Mouse (Mus musculus): ENCODE data around the gene Ddx46.
A peak's percentile ranks its signal among the peaks of the same experiment; 100 is the strongest.
"Not testable (repeated sequence)": the region's sequence is repeated elsewhere in the genome, so short reads cannot be mapped to it uniquely, and the experiment has no call there.

Gene Ddx46

DNA sequence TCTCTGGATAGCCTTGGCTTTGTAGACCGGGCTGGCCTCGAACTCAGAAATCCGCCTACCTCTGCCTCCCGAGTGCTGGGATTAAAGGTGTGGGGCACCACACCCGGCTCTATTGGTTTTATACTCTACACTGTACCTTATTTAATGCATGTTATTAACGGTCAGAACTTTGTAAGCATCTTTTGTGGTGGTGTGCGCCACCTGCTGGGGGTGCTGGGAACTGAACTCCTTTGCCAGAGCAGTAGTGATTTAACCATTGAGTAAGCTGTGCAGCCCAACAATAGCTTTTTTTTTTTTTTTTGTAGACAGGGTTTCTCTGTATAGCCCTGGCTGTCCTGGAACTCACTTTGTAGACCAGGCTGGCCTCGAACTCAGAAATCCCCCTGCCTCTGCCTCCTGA is 5.7 kb downstream of the Ddx46 start:
- peak; percentile 71 to 73 for DNase-seq

DNA sequence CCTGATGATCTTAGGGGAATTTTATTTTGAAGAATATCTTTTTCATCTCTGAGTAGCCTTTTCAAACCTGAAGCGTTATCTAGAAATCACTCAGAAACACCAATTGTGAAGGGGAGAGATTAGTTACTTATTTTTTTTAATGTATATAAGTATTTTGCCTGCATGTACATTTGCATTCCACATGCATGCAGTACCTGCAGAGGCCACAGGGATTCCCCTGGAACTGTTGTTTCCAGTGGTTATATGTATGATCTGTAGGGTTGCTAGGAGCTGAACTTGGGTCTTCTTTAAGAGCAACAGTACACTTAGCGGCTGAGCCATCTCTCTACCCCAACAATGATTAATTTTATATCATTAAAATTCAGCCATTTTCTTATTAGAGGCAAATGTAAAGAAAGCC is 9.7 kb downstream of the Ddx46 start:
- no peak for DNase-seq

DNA sequence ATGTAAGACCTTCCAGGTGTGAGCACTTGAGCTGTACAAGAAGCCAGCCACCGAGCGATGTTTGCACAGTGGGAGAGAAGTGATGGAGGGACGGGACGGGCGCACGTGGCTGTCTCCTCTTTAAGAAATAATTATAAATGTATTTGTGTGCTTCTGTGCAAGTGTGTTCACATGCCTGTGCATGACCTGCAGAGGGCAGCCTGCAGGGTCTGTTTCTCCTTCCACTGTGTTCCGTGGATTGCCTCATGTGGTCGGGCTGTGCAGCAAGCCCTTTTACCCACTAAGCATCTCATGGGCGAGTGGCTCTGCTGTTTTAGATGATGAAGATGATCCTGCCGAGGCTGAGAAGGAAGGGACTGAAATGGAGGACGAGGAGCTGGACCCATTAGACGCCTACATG is 15.3 kb downstream of the Ddx46 start:
- no peak for DNase-seq

DNA sequence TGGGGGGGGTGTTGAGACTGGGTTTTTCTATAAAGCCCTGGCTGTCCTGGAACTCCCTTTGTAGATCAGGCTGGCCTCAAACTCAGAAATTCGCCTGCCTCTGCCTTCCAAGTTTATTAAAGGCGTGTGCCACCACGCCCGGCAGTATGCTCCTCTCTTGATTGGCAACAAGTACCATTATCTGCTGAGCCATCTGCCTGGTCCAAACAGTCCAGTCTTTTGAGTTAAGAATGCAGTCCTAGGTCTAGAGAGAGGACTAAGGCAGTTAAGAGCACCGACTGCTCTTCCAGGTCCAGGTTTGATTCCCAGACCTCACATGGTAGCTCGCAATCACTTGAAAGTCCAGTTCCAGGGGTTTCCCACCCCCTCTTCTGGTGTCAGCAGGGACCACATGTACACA is 16.2 kb downstream of the Ddx46 start:
- DNase-seq, result no peak

DNA sequence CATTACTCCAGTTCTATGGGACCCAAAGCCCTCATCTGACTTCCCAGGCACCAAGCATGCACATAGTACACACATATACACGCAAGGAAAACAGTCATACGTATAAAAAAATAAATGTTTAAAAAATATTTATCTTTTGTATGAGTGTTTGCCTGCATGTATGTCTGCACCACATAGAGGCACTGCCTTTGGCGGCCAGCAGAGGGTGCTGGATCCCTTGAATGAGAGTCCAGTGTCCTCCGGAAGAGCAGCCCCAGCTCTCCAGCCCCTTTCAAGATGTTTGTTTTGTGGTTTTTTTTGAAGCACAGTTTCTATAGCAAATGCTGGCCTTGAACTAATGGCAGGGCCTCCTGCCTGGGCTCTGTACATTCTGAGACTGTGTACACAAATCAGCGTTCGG is 33.7 kb downstream of the Ddx46 start:
- DNase-seq, result peak in 1 of 2 experiments; percentile 39

DNA sequence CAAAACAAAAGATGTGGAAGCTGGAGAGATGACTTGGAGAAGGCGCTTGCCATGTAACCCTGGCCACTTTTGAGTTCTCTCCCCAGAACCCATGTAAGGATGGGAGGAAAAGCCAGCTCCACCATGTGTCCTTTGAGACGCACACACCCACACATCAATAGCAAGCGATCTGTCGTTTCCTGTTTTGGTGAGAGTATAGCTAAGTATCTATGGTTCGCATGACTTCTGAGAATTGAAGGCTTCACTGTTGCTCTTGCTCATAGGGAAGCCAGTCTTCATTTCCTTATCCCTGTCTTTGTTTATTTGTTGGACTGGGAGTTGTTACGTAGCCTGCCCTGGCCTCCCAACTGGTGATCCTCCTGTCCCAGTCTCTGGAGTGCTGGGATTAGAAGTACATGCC is 37.9 kb downstream of the Ddx46 start:
- no peak for DNase-seq

DNA sequence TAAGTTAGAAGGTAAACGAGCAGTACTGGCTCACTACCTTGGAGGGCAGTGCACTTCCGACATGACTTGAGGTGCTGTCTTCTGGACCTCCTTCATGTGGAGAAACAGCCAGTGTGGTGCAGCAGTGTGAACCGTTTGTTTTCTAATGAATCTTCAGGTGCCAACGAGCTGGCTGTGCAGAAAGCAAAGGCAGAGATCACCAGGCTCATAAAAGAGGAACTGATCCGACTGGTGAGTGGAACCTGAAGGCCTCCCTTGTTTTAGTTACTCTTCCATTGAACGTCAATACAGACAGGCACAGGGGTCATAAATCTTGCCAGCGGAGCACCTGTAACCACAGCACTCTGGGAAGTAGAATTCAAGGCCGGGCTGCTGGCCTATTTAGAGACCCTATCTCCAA is 42.5 kb downstream of the Ddx46 start:
- no peak for DNase-seq

DNA sequence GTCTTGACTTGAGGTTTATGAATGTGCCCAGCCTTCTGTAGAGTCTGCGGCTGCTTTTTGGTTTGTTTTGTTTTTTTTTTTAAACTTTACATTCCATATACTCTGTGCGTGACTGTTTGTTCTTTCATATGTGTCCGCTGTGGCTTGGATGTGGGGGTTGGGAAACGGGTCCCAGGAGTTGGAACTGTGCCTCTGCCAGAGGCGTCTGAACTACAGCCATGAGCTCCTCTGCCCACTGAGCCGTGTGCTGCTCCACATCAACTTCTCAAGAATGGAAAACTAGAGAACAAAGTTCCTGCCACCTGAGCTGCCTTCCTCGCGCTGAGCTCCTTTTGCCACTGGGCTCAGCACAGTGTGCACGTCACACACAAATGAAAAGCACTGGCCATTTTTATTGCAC is 47.4 kb downstream of the Ddx46 start:
- no peak for DNase-seq

DNA sequence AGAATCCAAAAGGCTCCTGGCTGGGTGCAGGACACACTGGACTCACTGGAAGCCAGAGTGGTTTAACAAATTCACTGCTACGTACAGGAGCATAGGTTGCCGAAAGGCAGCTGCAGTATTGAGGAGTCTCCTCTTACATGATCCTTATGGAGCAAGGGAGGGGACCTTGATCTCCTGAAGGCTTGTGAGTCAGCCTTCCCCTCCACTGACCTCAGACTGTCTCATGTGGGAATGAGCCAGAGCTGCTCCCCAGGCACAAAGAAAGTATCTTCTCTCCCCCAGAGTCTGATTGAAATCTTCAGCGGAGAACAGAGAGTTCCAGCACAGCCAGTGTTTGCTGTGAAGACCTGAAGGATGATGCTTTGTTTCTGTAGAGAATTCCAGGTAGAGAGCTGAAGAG is 48.8 kb downstream of the Ddx46 start:
- no peak for DNase-seq

DNA sequence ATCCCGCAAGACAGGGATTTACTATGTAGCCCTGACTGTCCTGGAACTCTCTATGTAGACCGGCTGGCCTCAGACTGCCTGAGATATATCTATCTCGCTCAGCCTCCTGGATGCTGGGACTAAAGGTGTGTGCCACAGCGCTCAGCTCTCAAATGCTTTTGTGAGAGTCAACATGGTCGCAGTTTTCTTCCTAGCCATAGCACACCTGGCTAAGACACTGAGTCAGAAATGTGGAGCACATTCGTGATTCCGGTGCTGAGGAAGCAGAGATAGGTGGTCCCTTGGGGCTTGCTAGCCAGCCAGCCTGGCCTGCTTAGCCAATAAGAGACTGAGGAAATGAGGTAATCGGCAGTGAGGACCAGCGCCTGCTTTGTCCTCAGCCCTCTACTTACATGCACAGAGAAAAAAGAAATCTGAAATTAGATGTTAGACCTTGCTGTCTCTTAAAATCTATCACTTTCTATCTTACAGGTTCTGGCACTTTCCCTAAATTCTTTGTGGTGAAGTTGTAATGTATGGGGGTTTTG is 51.3 kb downstream of the Ddx46 start:
- no peak for DNase-seq

DNA sequence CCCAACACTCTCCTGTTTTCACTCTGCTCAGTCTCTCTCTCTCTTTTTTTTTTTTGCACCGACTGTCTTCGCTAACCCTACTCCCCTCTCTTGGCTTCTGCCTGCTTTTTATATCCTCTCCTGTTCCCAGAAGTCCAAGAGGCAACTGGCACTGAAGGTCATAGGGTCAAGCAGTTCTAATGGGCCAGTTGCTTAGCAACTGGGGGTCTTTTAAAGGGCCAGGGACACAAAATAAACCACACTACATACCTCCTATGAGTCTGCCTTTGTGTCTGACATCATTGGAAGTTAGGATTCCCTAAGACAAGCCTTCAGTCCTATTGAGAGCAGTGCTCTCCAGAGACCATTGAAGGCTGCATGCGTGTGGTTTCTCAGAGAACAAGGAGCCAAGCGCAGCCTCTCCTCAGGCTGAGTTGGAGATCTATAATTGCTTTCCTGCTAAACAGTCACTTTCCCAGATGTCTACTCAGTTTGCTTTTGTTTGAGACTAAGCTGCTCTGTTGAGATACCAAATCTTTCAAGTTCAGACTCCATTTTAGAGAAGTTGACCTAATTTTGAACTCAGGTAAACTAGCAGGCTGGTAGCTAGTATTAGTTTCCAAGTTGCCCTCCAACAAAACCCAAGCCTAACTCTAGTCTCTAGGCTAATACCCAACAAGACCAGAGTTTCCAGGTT is 53.2 kb downstream of the Ddx46 start:
- DNase-seq, result no peak

DNA sequence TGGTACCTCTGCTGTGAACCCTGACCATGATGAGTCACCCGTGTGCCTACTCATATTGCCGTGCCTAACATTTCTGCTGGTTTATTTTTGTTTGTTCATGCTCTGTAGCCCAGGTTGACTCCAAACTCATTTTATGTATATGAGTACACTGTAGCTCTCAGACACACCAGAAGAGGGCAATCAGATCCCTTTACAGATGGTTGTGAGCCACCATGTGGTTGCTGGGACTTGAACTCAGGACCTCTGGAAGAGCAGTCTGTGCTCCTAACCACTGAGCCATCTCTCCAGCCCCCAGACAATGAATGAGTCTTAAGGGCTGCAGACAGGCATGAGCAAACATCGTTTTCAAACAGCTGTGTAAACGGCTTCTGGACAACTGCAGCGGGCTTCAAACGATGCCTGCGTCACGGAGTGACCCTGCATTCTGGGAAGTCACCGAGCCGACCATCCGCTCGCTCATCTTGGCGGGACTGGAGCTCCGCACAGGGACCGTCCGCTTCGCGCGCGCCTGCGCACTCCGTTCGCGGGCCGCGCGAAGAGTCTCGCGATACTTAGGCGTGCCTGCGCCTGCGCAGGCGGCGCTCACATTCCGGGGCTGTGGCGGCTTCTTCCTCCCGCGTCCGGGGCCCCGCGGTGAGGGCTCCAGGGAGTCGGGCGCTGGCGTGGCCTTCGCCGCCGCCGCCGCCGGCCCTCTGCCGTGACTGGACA is 57.9 kb downstream of the Ddx46 start, which contains the start of gene B230219D22Rik:
TSS of gene B230219D22Rik (plus strand) at position 590 of the 708 bp plus-strand sequence.
- peak; percentile 87 to 91 for DNase-seq

DNA sequence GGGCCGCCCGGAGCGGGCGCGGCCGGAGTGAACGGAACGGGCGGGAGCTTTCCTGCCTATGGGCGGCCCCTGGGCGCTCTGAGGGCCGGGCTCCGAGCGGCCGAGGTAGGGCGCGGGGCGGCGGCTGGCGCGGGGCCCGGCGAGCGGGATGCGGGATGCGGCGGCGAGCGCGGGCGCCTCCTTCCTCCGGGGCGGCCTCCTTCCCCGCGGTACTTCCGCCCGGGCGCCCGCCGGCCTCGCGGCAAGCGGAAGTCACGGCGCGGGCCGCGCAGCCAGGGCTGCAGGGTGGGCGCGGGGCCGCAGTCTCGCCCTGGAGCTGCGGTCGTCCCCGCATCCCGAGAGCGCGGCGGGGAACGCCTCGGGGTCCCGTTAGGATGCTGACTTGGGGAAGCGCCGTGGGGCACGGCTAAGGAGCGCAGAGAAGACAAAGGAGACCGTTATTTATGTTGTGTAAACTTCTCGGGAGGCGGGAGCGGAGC is 58.5 kb downstream of the Ddx46 start:
- DNase-seq, result peak in 1 of 2 experiments; percentile 31

DNA sequence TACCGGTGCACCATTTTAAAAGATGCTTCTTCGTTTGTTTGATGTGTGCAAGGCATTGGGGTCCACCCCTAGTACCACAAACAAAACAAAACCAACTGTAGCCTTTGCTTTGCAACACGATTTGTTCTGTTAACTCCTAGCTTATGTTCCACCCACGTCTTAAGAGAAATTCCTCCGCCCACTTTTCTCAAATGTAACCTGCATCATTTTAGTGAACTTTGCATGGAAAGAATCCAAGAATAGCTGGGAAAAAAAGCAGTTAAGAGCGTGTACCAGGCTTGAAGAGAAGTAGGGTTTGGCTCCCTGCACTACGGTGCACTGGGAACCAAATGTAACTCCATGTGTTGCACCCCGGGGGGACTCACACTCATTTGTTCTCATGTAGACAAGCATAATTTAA is 59.3 kb downstream of the Ddx46 start:
- no peak for DNase-seq

DNA sequence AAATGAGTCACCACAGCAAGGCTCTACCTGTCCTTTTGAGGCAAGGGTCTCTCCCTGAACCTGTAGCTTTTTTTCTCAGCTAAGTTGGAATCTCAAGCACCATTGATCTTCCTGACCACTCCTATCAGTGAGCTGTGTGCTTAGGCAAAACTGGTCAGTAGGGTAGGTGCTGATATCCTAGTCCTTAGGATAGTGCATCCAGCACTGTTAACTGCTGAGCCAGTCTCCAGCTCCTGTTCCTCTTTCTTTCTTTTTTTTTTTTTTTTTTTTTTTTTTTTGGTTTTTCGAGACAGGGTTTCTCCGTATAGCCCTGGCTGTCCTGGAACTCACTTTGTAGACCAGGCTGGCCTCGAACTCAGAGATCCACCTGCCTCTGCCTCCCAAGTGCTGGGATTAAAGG is 61.2 kb downstream of the Ddx46 start:
- not testable (repeated sequence) for DNase-seq

DNA sequence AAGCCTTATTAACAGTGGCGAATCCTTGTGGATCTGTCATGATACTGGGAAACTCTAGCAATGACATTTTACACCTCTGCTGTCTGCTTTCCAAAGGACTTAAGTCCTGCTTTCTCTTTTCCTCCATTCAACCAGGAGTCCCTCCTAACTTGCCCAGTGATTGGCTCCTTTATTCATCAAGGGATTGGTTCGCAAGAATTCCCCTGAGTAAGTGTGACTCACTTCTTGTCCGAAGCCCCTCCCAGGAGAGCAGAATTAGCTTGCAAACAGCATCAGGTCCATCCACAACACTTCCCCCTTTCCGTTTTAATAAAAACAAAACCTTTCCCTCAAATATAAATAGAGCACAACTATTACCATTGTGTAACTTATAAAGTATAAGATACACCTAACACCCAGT is 69.5 kb downstream of the Ddx46 start:
- DNase-seq, result no peak

DNA sequence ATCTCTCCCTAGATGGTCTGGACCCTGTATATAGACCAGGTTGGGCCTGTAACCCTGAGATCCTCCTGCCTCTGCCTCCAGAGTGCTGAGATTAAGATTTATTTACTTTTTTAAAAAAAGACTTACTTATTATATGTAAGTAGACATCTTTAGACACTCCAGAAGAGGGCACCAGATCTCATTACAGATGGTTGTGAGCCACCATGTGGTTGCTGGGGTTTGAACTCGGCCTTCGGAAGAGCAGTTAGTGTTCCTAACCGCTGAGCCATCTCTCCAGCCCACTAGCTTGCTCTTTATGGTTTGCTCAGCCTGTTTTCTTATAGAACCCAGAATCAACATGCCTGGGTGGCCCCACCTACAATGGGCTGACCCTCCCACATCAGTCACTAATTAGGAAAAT is 78.0 kb downstream of the Ddx46 start:
- DNase-seq, result no peak

DNA sequence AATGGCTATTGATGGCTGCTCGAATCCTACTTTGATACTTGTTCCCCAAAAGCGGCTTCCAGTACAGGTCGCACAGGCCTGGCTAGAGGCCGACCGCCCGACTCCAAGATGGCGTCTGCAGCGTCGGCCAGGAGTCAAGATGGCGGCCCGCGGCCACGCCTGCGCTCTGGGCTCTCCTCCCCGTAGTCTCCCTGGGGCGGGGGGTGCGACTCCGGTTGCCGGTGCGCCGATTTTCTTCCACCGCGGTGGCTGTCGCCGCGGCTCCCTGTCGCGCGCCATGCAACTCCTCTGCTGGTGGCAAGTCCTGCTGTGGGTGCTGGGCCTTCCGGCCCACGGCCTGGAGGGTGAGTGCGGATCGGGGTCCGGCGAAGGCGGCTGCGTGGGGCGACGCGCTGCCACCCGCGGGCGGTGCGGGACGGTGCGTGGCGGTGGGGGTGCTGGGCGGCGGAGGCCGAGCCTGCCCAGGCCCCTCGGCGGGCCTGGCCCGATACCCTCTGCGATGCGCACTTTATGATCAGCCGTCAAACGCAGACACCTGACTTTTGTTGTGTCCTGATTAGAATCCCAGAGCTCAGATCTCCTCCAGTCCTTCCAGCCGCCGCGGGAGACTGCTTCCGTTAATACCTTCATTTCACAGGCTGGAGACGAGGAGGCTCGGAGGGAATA is 79.8 kb downstream of the Ddx46 start, which contains the start of gene Txndc15:
TSS of gene Txndc15 (plus strand) at position 150 of the 666 bp plus-strand sequence.
- peak; percentile 87 for DNase-seq

DNA sequence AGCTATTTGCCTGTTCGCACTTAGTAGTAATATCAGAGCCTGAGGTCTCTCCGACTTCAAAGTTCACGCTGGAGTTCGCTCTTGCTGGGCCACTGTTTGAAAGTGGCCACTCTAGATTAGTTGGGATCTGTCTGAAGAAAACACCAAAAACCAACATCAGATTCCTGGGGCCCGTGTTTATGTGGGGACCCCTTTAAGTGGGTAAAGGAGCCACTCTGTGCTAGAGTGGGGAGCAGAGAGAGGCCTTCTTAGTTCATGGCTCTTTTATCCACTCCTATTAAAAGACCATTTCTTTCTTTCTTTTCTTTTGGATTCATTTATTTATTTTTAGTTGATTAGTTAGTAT is 80.3 kb downstream of the Ddx46 start:
- no peak for DNase-seq

DNA sequence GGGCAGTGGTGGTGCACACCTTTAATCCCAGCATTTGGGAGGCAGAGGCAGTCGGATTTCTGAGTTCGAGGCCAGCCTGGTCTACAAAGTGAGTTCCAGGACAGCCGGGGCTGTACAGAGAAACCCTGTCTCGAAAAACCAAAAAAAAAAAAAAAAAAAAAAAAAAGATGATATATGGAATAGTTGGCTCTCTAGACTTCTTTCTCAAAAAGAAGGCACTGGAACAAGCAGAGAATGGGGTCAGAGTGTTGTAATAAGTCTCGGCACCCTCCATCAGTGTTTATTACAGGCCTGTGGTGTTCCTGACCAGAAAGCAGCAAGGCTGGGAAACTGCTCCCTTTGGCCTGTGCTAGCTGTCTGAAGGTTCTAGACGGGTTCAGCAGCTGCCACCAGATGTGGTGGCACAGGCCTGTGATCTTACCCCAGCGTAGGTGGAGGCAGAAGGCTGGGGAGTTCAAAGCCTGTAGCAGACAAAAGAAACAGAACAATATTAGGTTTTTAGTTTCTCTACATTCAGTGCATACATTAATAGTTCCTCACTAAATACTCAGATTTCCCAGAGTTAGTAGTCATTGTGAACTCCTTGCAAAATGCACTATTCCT is 81.2 kb downstream of the Ddx46 start:
- no peak for DNase-seq

DNA sequence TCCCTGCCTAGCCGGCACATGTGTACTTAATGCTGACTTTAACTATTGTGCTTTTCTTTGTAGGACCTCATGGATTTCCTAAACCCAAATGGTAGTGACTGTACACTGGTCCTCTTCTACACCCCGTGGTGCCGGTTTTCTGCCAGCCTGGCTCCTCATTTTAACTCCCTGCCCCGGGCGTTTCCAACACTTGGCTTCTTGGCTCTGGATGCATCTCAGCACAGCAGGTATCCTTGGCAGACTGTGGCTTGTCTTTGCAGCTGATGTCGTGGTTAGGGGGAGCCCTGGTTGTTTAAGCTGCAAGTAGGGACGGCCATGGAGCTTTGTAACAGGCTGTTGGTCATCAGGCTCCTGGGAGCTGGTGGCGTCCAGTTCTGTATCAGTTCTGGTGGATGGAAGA is 86.7 kb downstream of the Ddx46 start:
- no peak for DNase-seq

DNA sequence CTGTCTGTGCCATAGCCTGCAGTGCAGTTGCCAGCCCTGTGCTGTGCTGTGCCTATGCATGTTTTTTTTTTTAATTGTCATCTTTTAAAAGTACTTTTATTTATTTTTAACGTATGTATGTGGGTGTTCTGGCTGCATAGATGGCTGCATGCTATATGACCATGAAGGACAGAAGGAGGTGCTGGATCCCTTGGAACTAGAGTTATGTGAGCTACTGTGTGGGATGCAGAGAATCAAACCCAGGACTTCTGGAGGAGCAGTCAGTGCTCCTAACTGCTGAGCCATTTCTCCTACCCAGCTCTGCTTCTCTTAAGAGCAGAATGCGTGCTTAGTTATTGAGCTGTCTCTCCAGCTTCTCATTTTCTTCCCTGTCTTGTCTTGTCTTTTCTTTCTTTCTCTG is 87.2 kb downstream of the Ddx46 start:
- DNase-seq, result no peak

DNA sequence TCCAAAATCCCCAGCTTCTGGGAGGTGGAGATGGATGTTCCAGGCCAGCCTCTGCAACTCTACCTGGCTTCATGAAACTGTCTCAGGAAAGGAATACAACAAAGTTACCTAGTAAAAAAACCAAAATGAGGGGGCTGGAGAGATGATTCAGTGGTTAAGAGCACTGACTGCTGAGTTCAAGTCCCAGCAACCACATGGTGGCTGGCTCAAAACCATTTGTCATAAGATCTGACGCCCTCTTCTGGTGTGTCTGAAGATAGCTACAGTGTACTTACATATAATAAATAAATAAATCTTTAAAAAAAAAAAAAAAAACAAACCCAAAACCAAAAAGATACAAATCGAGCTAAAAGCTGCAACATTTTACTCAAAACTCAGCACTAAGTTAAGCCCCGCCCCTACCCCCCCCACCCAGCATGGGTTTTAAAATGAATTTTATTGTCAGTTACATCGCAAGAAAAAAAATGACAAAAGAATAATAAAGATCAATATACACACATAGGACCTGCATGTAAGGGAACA is 91.8 kb downstream of the Ddx46 start:
- DNase-seq, result peak in 1 of 2 experiments; percentile 15
